Mouse (Mus musculus) olfactory bulb, adult 2 months (tissue): ENCODE data around the gene Dusp16.

Experiments used
- CTCF ChIP-seq: fragments of 200-500 bp; IDR thresholded peaks from 2 replicates; pipeline ENCODE4 v1.5.1; 2012; ENCODE audit warnings: low read depth, mild to moderate bottlenecking, low read length, moderate library complexity; ENCODE audit not compliant: insufficient read depth
- POLR2A ChIP-seq: fragments of 200-500 bp; IDR thresholded peaks from 2 replicates; pipeline ENCODE4 v1.6.1; 2012; ENCODE audit warnings: mild to moderate bottlenecking, low read depth, low read length, moderate library complexity; ENCODE audit not compliant: insufficient read depth

GRCm38 (mm10) chr6:134786426-134786825 is 6.0 kb downstream of the Dusp16 start:
- TF ChIP-seq CTCF (no peak), POLR2A (no peak)
